Mouse (Mus musculus) WW6 (cell line): ENCODE data around the gene B830017H08Rik.
A peak's percentile ranks its signal among the peaks of the same experiment; 100 is the strongest.

ENCODE experiments used
- DNase-seq: peaks from one replicate; pipeline ENCODE4 v3.0.0-alpha.2; 2013; ENCODE audit warnings: low read depth, low spot score

Gene B830017H08Rik

GRCm38 (mm10) chr16:17809125-17809524 lies 23.8 kb upstream of the B830017H08Rik start:
- no peak for DNase-seq

GRCm38 (mm10) chr16:17809711-17810110 lies 23.2 kb upstream of the B830017H08Rik start:
- no peak for DNase-seq

- DNase-seq, result no peak
Measured at GRCm38 (mm10) chr16:17812120-17812519, 20.8 kb upstream of the B830017H08Rik start.

- no peak for DNase-seq
Measured at GRCm38 (mm10) chr16:17813173-17813572, 19.7 kb upstream of the B830017H08Rik start.

- peak; percentile 72 for DNase-seq
Measured at GRCm38 (mm10) chr16:17815411-17816402, 17.2 kb upstream of the B830017H08Rik start.

DNA sequence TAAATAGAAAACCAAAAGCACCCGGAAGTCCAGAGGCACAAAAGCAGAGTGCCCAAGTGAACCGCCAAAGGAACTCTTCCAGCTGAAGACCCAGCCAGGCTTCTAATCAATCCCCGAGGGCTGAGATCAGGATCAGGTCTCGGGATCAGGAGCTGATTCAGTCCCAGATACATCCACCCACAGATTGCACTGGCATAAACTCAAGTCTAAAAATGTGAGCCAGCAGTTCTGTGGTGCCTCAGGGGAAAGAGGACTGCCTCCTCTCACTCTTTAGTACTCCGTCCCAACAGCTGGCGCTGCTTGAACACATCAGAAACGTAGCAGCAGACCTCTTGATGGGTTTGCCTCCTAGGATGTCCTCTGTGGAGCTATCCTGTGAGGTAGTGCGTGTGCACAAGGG lies 16.4 kb upstream of the B830017H08Rik start:
- DNase-seq, result no peak

GRCm38 (mm10) chr16:17826500-17826899 lies 6.4 kb upstream of the B830017H08Rik start:
- DNase-seq, result no peak

- no peak for DNase-seq
Measured at GRCm38 (mm10) chr16:17828229-17828628, 4.7 kb upstream of the B830017H08Rik start.

DNA sequence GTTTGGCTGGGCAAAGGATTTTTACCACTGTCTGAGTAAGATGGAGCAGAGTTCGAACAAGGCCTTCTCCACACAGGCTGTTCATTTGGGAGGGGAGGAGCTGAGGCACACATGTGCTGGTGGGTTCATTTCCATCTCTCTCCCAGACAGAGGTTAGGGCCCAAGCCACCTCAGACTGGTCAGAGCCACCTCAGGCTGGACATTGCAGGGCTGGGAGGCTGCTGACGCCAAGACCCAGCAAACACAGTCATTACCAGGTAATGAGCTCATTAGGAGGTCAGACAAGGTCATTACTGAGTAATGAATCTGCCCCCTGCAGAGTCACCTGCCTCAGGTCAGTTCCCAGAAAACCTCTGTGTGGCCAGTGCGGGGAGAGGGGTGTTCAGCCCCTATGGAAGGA lies 4.1 kb upstream of the B830017H08Rik start:
- DNase-seq, result no peak

GRCm38 (mm10) chr16:17830385-17831178 lies 2.3 kb upstream of the B830017H08Rik start:
- no peak for DNase-seq

DNA sequence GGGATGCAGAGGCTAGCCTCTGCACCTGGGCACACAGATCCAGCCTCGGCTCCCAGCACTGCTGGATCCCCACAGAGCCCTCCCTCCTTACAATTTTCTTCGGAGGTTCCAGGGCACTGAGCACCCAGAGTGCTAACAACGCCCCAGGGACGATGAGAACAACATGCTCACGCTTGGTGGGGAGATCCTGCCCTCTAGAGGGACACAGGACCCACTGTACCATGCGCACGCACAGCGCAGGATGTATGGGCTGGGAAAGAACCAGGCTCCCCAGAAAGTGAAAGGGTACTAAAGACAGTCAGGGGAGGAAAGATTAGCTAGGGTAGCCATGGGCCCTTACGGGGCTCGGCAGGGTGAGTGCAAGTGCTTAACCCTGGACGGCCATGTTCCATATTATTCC lies 1.1 kb upstream of the B830017H08Rik start:
- DNase-seq, result no peak

GRCm38 (mm10) chr16:17833321-17833680 lies 380 bp downstream of the B830017H08Rik start:
- DNase-seq, result no peak

DNA sequence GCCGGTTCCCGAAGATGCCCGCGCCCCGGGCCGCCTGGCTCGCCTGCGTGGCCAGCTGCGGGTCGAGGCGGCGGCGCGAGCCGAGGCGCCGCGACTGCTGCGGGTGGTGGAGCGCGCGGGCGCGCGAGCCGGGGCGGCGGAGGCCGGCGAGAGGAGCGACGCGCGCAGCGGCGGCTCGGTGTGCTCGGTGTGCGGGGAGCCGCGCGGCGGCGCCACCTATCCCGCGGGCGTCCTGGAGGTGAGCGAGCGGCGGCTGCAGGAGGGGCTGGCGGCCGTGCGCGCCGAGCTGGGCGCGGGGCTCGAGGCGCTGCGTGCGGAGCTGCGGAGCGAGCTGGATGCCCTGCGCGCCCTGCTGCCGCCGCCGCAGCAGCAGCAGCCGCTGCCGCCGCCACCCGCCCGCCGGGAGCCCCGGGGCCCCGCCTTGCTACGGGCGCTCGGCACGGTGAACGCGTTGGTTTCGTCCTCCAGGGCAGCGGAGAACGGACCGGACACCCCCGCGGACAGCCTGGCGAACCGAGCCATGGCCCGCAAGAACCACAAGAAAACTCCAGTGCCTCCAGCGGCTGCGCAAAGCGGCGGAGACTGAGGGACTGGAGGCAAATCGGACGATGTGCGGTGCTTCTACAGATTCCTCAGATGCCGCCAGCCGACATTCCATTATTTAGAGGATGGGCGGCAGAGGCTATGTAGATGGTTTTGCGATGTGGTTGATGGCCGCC lies 919 bp downstream of the B830017H08Rik start:
- no peak for DNase-seq

GRCm38 (mm10) chr16:17834543-17834942 lies 1.6 kb downstream of the B830017H08Rik start:
- DNase-seq, result no peak

- no peak for DNase-seq
Measured at GRCm38 (mm10) chr16:17835481-17835880, 2.6 kb downstream of the B830017H08Rik start.

DNA sequence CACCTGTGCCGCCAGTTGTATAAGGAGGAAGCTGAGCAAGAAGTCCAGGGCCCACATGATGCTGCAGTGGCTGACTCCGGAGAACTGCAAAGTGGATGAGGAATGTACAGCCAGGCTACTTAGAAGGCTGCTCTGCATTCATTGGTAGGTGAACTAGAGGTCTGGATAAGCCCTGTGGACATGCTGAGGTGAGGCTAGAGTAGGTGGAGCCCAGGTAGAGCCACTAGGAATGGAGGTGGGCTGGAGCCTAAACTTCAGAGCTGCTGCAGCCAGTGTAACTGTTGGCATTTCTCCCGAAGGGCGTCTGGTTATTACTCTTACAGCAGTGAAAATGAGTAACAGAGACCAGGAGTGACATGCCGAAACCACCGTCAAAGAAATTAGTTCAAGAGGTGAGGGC lies 5.1 kb downstream of the B830017H08Rik start, which contains the start of gene Car15:
Car15 (minus strand) TSS at position 314 of the 400 bp plus-strand sequence.
- no peak for DNase-seq

- DNase-seq, result no peak
Measured at GRCm38 (mm10) chr16:17839976-17840375, 7.1 kb downstream of the B830017H08Rik start.

DNA sequence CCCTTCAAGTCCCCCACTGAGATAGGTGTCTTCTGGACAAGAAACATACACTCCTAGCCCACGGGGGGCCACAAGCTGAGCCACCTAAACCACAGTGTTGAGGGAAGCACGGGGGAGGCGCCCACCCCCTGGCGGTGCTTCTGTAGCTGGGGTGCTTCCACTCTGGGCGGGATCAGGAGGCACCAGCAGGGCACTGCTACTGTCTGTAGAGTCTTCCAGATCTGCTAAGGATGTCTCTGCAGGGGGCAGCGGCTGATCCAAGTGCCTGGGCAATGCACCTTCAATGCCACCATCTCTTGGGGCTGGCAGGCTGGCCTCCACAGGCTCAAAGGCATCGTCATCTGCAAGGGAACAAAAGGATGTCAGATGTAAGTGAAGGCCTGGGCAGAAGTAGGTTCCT lies 9.5 kb downstream of the B830017H08Rik start:
- DNase-seq, result no peak

DNA sequence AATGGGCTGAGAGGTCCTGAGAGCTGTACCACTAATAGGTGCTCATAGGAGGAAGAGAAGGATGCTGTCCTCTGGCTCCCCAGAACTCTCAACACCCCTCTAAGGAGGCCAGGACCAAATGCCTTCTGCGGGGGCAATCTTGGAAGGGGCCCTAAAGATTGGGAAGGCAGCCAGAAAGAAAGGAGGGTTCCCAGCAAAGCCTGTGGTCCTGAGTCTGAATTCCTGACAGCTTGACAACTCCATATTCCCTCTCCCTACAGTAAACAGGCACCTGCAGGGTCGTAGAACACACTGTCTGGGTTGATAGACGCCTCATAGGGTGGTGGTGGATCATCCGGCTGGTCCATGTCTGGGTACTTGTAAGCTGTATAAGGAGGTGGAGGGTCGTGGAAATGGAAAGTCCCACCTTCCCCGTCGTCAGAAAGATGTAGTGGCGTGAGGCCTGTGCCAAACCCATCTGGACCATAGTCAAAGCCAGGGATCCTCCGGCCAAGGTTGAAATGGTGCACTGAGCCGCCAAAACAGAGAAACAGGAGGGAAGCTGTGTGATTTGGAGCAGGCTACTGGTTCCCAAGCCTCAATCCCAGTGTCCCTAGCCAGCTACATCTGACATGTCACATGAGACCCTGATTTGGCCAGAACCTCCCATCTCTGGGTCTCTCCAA lies 10.9 kb downstream of the B830017H08Rik start:
- DNase-seq, result no peak

DNA sequence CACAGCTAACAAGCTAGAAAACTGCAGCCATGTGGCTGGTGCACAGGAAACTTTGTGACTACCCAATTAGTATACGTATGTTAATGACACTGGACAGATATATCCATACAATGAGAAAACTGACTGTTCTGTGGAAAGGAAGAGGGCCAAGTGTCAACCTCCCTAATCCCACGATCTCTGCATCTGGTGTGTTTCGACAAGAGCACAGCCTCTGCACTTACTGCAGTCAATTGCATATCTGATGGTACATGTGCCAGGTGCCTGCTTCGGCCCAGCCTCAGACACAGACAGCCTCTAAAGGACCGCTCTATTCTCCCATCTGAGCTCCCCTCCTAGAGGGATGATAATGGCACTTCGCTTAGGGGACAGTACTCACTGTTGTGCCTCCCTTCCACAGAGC lies 15.5 kb downstream of the B830017H08Rik start:
- no peak for DNase-seq

GRCm38 (mm10) chr16:17848928-17849327 lies 16.0 kb downstream of the B830017H08Rik start:
- no peak for DNase-seq
